Mouse (Mus musculus): ENCODE results near the gene H2-Q6.
A peak's percentile ranks its signal among the peaks of the same experiment; 100 is the strongest.
"Not testable (repeated sequence)": the region's sequence is repeated elsewhere in the genome, so short reads cannot be mapped to it uniquely, and the experiment has no call there.

The H2-Q6 gene

DNA sequence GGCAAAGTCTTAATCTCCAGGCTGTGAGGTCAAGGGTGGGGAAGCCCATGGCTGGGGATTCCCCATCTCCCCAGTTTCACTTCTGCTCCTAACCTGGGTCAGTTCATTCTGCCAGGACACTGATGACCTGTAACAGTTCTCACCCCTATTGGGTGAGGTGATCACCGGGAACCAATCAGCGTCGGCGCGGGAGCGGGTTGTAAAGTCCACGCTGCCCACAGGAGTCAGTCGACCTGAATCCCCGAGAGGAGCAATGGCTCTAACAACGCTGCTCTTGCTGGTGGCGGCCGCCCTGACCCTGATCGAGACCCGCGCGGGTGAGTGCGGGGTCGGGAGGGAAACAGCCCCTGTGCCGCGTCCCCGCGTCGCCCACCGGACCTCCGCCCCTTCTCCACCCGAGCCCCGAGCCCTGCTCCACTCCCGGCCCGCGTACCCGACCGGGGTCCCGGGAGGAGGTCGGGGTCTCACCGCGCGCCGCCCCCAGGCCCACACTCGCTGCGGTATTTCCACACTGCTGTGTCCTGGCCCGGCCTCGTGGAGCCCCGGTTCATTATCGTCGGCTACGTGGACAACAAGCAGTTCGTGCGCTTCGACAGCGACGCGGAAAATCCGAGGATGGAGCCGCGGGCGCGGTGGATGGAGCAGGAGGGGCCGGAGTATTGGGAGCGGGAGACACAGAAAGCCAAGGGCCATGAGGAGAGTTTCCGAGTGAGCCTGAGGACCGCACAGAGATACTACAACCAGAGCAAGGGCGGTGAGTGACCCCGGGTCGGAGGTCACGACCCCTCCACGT lies at the start of gene H2-Q6:
Gene H2-Q6, plus strand, starts transcription at position 227 of the 793 bp plus-strand sequence.
- DNase-seq: peak; percentile 62 to 75

DNA sequence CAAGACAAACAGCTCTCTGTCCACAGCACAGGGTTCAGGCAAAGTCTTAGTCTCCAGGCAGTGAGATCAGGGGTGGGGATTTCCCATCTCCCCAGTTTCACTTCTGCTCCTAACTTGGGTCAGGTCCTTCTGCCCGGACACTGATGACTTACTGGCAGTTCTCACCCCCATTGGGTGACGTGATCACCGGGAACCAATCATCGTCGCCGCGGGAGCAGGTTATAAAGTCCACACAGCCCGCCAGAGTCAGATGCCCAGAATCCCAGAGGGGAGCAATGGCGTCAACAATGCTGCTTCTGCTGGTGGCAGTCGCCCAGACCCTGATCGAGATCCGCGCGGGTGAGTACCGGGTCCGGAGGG lies 45.3 kb upstream of the H2-Q6 start, which contains the start of gene H2-Q4:
Gene H2-Q4, plus strand, starts transcription at position 249 of the 360 bp plus-strand sequence.
- peak; percentile 85 to 87 for DNase-seq

DNA sequence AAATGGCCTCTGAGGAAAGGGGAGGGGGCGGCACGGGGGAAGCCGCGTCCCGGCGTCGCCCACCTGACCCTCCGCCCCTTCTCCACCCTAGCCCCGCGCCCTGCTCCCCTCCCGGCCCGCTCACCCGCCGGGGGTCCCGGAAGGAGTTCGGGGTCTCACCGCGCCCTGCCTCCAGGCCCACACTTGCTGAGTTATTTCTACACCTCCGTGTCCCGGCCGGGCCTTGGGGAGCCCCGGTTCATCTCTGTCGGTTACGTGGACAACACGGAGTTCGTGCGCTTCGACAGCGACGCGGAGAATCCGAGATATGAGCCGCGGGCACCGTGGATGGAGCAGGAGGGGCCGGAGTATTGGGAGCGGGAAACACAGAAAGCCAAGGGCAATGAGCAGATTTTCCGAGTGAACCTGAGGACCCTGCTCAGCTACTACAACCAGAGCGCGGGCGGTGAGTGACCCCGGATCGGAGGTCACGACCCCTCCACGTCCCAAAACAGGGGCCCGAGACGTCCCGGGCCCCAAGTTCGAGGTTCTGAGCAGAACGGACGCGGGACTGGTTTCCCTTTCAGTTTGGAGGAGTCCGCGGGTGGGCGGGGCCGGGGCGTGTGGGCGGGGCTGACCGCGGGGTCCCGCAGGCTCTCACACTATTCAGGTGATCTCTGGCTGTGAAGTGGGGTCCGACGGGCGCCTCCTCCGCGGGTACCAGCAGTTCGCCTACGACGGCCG lies 44.8 kb upstream of the H2-Q6 start:
- DNase-seq: peak; percentile 9 to 24

DNA sequence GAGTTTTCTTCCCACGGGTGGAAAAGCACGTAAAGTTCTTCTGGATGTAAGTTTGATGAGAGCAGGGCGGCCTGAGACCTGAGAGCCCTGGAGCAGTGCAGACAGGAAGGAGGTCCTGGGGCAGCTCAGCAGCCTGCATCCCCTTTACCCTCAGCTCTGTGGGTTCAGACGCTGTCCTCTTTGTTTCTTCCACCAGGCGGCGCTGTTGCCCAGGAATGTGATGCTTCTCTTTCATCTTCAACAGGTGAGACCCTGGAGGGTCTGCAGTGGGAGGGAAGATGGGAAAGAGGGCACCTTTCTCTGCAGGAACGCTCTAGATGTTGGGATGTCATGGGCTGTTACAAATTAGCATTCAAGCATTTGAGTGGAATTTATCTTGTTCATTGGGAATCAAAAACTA lies 34.9 kb upstream of the H2-Q6 start:
- peak; percentile 22 to 59 for DNase-seq

DNA sequence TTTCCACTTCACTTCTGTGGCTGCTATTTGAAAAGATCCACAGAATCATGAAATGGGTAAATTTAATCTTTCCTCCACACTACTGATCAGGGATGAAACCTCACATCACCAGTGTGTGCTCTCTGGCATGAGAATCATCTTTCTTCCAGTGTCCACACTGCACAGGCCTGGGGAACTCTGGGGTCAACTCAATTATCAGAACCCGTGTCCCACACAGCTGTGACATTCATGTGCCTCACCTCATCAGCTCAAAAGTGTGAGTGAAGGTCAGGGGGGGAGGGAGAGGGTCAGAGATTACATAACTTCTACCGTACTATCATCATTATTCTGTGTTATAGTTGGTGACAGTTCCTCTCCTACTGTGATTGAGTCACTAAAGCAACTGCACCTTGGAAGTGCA lies 32.0 kb upstream of the H2-Q6 start:
- not testable (repeated sequence) for DNase-seq

DNA sequence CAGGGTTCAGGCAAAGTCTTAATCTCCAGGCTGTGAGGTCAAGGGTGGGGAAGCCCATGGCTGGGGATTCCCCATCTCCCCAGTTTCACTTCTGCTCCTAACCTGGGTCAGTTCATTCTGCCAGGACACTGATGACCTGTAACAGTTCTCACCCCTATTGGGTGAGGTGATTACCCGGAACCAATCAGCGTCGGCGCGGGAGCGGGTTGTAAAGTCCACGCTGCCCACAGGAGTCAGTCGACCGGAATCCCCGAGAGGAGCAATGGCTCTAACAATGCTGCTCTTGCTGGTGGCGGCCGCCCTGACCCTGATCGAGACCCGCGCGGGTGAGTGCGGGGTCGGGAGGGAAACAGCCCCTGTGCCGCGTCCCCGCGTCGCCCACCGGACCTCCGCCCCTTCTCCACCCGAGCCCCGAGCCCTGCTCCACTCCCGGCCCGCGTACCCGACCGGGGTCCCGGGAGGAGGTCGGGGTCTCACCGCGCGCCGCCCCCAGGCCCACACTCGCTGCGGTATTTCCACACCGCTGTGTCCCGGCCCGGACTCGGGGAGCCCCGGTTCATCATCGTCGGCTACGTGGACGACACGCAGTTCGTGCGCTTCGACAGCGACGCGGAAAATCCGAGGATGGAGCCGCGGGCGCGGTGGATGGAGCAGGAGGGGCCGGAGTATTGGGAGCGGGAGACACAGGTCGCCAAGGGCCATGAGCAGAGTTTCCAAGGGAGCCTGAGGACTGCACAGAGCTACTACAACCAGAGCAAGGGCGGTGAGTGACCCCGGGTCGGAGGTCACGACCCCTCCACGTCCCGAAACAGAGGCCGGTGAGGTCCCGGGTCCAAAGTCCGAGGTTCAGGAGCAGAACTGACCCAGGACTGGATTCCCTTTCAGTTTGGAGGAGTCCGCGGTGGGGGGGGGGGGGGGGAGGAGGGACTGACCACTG lies 30.5 kb upstream of the H2-Q6 start:
- peak; percentile 11 to 15 for DNase-seq

DNA sequence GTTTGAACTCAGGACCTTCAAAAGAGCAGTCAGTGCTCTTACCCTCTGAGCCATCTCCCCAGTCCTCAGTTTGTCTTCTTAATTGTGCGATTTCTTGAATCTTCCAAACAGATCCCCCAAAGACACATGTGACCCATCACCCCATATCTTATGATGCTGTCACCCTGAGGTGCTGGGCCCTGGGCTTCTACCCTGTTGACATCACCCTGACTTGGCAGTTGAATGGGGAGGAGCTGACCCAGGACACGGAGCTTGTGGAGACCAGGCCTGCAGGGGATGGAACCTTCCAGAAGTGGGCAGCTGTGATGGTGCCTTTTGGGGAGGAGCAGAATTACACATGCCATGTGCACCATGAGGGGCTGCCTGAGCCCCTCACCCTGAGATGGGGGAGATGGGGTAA lies 27.7 kb upstream of the H2-Q6 start:
- not testable (repeated sequence) for DNase-seq

DNA sequence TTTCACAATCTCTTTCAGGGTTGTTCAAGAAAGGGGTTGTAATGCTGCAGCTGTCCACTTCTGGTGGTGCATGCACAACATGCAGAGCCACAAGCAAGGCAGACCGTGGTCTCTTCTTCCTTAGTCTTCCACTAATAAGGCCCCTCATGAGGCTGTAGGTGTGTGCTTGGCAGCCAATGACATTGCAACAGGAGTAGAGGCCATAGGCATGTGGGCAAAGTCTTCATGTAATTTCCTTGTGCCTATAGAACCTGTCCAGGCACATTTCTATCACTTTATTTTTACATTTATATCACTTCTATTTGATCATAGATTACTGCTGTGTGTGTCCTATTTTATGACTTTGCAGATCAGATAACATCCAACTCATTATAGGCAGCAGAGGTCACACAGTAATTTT lies 11.6 kb upstream of the H2-Q6 start:
- DNase-seq: not testable (repeated sequence)

DNA sequence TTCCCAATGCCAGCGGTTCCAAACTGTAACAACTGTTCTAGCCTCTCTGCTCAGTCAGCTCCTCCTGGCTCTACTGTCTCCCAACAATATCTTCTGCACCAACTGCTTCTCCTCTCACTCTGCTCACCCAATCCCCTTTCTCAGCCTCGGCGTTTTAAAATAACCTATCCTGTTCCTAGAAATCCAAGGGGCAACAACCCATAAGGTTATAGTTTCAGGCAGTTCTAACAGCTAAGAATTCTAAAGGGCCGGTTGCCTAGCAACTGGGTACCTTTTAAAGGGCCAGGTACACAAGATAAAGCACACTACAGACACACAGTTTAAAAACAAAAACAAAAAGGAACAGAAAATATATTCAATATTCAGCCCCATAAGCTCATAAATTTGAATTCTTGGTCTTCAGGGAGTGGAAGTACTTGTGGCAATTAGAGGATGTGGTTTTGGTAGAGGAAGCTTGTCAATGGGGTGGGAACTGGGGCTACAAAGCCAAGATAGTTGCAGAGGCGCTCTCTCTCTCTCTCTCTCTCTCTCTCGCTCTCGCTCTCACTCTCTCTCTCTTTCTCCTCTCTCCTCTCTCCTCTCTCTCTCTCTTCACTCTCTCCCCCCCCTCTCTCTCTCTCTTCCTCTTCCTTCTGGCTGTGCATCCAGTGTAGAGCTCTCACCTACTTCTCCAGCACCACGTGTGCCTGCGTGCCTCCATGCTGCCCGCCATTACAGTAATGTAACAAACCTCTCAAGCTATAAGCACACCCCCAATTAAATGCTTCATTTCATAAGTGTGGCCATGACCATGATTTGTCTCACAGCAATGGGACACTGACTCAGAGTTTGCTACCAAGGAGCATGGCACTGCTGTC lies 9.1 kb upstream of the H2-Q6 start:
- DNase-seq: not testable (repeated sequence)

DNA sequence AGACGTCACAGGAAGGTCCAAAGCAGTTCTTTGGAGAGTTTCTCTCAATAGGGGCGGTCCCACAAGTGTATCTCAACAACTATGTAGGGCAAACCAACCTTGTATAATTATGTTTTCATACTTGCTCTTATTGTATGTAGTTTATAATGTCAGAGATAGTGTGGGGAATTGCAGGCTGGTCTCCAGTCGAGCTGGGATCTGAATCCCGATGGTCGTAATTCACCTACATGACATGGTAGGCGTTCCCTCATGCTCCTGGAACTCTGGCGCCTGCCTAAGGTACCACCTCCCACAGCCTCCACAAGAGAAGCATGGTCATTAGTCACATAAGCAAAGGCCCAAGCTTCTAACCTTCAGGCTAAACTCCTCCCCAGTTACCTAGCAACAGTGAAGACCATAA lies 5.9 kb upstream of the H2-Q6 start:
- DNase-seq: no peak

DNA sequence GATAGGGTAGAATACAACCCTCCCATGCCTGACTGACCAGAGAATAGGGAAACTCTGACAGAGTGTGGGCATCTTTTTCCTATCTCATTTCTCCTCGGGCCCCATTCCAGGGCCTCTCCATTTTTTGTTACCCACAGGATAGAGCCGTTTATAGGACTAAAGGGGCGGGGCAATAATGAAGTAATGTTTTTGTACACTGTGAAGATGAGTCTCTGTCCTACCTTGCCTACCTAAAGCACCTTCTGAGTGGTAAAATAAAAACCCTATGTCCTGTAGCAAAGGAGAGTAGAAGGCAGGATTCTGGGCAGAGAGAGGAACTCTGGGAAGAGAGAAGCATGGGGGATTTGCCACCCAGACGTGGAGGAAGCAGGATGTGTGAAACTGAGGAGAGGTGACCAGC lies 5.1 kb upstream of the H2-Q6 start:
- DNase-seq: not testable (repeated sequence)

DNA sequence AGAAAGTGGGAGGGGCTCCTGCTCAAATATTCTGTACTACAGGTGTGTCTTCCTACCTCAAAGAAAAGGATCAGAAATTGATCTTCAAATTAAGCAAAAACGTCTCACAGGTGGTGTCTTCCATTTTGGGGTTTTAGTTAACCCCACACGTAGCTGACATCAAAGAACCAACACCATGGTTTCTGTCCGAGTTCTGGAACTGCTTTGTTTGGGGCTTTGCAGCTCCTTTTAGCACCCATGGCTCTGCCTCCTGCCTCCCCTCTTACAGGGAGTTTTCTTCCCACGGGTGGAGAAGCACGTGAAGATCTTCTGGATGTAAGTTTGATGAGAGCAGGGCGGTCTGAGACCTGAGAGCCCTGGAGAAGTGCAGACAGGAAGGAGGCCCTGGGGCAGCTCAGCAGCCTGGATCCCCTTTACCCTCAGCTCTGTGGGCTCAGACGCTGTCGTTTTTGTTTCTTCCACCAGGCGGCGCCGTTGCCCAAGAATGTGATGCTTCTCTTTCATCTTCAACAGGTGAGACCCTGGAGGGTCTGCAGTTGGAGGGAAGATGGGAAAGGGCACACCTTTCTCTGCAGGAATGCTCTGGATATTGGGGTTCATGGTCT lies 4.3 kb upstream of the H2-Q6 start:
- DNase-seq: peak; percentile 45 to 81

DNA sequence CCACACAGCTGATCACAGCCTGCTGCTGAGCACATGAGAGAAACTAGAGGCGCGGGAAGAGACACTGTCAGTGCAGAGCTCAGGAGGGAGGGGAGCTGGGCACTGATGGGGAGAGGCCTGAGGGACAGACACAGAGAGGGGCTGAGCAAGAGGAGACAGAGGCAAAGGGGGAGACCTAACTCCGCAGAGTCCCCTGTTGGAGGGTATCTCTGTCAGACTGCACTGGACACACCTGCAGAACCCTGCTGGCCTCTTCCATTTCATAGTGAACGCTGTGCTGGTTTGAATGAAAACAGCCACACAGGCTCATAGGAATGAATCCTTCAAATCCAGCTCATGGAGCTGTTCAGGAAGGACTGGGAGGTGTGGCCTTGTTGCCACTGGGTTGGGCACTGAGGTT lies 3.3 kb upstream of the H2-Q6 start:
- not testable (repeated sequence) for DNase-seq

DNA sequence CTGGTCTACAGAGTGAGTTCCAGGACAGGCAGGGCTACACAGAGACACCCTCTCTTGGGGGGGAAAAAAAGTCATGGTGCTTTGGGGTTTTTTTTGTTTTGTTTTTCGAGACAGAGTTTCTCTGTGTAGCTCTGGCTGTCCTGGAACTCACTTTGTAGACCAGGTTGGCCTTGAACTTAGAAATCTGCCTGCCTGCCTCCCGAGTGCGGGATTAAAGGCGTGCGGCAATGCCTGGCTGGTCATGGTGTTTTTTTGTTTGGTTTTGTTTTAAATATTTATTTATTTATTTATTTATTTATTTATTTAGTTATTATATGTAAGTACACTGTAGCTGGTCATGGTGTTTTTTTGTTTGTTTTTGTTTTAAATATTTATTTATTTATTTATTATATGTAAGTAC lies 2.3 kb upstream of the H2-Q6 start:
- DNase-seq: not testable (repeated sequence)

DNA sequence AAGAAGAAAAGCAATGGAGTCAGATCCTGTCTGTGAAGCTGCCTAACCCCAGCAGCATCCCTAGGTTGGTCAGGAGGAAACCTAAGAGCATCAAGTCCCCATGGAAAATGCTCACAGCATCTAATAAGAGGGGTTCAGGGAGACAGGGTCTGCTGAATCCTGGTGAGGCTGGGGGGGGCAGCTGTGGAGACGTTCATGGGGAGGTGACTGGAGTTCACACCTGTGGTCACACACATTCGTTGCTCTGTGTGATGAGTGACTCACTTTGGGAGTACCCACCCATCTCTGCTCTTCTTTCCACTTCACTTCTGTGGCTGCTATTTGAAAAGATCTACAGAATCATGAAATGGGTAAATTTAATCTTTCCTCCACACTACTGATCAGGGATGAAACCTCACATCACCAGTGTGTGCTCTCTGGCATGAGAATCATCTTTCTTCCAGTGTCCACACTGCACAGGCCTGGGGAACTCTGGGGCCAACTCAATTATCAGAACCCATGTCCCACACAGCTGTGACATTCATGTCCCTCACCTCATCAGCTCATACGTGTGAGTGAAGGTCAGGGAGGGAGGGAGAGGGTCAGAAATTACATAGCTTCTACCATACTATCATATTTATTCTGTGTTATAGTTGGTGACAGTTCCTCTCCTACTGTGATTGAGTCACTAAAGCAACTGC lies 1.4 kb upstream of the H2-Q6 start:
- not testable (repeated sequence) for DNase-seq

DNA sequence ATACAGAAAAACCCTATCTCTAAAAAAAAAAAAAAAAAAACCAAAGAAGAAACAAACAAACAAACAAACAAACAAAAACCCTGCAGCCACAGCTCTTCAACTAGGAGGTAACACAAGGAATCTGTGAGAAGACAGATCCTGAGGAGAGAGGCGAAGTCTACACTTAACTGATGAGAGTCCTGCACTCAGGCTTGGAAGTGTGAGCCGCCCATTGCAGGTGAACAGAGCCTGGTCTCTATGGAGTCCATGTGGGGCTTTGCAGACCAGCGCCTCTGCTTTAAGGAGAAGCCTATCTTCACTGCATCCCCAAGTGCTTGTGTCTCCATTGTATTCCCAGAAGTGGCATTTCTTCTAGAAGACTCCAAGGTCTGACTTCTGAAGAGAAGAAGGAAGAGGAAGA lies 544 bp upstream of the H2-Q6 start:
- not testable (repeated sequence) for DNase-seq

DNA sequence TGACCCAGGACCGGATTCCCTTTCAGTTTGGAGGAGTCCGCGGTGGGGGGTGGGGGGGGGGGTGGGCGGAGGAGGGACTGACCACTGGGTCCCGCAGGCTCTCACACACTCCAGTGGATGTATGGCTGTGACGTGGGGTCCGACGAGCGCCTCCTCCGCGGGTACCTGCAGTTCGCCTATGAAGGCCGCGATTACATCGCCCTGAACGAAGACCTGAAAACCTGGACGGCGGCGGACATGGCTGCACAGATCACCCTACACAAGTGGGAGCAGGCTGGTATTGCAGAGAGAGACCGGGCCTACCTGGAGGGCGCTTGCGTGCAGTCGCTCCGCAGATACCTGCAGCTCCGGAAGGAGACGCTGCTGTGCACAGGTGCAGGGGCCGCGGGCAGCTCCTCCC lies 824 bp downstream of the H2-Q6 start:
- DNase-seq: not testable (repeated sequence)

DNA sequence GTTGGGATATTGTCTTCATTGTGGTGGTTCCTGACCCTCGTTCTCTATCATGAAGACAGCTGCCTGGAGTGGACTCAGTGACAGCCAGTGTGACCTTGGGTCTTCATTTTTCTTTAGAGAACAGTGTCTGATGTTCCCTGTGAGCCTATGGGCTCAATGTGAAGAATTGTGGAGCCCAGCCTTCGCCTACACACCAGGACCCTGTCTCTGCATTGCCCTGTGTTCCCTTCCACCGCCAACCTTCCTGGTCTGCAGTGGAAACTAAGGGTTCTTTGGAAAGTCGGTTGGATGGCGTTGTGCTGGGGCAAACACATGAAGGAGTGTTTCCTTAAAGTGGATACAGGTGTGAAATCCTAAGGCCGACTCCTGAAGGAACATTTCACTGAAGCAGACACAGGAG lies 4.2 kb downstream of the H2-Q6 start:
- not testable (repeated sequence) for DNase-seq

DNA sequence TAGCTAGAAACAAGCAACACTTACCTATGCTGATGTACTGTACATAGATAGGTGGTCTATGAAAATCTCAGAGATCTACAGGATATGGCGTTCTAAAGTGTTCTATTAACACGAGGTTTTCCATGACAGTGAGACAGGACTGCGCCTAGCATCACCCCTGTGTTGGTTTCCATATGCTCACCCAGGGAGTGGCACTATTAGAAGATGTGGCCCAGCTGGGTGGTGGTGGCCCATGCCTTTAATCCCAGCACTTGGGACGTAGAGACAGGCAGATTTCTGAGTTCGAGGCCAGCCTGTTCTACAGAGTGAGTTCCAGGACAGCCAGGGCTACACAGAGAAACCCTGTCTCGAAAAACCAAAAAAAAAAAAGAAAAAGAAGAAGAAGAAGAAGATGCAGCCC lies 6.0 kb downstream of the H2-Q6 start:
- DNase-seq: not testable (repeated sequence)

DNA sequence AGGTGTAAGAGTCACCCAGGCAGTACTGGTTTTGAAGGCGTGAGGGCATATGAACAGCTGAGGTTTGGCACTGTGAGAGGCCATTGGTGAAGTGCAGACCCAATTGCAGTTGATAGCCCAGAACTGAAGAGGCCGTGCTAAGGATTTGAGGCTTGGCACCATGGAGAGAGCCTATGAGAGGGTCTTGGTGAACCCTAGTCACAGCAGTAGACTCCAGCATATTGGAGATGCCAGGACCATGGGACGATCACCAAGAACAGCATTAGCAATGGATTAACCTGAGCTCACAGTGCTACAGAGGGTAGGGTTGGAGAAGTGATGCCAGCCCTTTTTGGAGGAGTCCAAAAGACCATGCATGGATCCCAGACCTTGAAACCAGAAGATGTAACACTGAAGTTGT lies 7.5 kb downstream of the H2-Q6 start:
- not testable (repeated sequence) for DNase-seq

DNA sequence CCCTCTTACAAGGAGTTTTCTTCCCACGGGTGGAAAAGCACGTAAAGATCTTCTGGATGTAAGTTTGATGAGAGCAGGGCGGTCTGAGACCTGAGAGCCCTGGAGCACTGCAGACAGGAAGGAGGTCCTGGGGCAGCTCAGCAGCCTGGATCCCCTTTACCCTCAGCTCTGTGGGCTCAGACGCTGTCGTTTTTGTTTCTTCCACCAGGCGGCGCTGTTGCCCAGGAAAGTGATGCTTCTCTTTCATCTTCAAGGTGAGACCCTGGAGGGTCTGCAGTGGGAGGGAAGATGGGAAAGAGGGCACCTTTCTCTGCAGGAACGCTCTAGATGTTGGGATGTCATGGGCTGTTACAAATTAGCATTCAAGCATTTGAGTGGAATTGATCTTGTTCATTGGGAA lies 10.2 kb downstream of the H2-Q6 start:
- peak; percentile 28 to 76 for DNase-seq
